Mouse (Mus musculus) gastrocnemius, adult 2 months (tissue): ENCODE data around the gene Gsto1. TPM values are rescaled to one million over a fixed set of nuclear protein-coding genes. Genes with fewer than 3 reads are reported as not detected.

ENCODE experiments used
- DNase-seq: peaks from one replicate; pipeline ENCODE4 v3.0.0; 2022
- H3K27ac ChIP-seq: fragments of 200-600 bp; 2 replicates; pipeline ENCODE4 v1.8.1; 2022; ENCODE audit warnings: mild to moderate bottlenecking
- H3K4me3 ChIP-seq: fragments of 200-600 bp; 2 replicates; pipeline ENCODE4 v1.8.1; 2022; ENCODE audit warnings: mild to moderate bottlenecking, moderate library complexity
- CTCF ChIP-seq: fragments of 200-600 bp; IDR thresholded peaks from 2 replicates; pipeline ENCODE4 v1.8.1; 2022; ENCODE audit warnings: antibody characterized with exemption, mild to moderate bottlenecking, moderate library complexity
- intact Hi-C: fragments of 180-260 bp; cut with DNase I; formaldehyde crosslinking; loops from one replicate; pipeline ENCODE4 v1.15.1; 2025
- long read RNA-seq, 2 experiments: library from polyadenylated mRNA; stranded (forward); transcript quantifications; one replicate each; pipeline ENCODE4 v2.0.0; 2021
- total RNA-seq, 2 experiments: library from RNA; stranded (reverse); gene quantifications; 2 replicates each; pipeline ENCODE4 v1.2.3; 2021

Gsto1 gene
- 10 to 100 TPM; 43.7 to 70.1 TPM for total RNA-seq
- long read RNA-seq, experiment 1, transcript Gsto1-201 (6 exons, 1,182 nt): major isoform, 21 of 22 reads
- long read RNA-seq, experiment 1, partial matches to known transcripts: 1 of 22 reads
- long read RNA-seq, experiment 1, other reads (novel, unspliced or antisense): 0 of 22 reads
- long read RNA-seq, experiment 2, transcript Gsto1-201 (6 exons, 1,182 nt): major isoform, 33 of 35 reads
- long read RNA-seq, experiment 2, partial matches to known transcripts: 1 of 35 reads
- long read RNA-seq, experiment 2, other reads (novel, unspliced or antisense): 1 of 35 reads

GRCm38 (mm10) chr19:47854796-47855783 is at the start of gene Gsto1:
Gene Gsto1 (plus strand): TSS chr19:47854970.
- Histone ChIP-seq H3K27ac (peak within 1 kb of the TSS; percentile 86), H3K4me3 (peak within 1 kb of the TSS; percentile 79)
- no peak for TF ChIP-seq CTCF
- intact Hi-C loops: no loop called here
- DNase-seq: peak; percentile 94

- no peak overlapping the region for H3K27ac ChIP-seq
- H3K4me3 ChIP-seq: no peak overlapping the region
- no peak for TF ChIP-seq CTCF
- intact Hi-C loops: no loop called here
- no peak for DNase-seq
These were observed 42.7 kb upstream of the Gsto1 start for GRCm38 (mm10) chr19:47812091-47812490.

GRCm38 (mm10) chr19:47814721-47815120 is 40.0 kb upstream of the Gsto1 start:
- TF ChIP-seq CTCF: no peak
- H3K4me3 ChIP-seq: no peak overlapping the region
- no peak for DNase-seq
- no peak overlapping the region for H3K27ac ChIP-seq
- intact Hi-C loops: no loop called here

- H3K4me3 ChIP-seq: no peak overlapping the region
- intact Hi-C loops: no loop called here
- no peak for TF ChIP-seq CTCF
- DNase-seq: no peak
- H3K27ac ChIP-seq: no peak overlapping the region
These were observed 37.1 kb upstream of the Gsto1 start for GRCm38 (mm10) chr19:47817692-47818091.

- TF ChIP-seq CTCF: peak; percentile 78
- Histone ChIP-seq H3K4me3 (no peak overlapping the region), H3K27ac (no peak overlapping the region)
- DNase-seq: peak; percentile 57
- intact Hi-C loops: loop anchor here (1.0 kb wide), 2 partner anchors 162 to 314 kb away; no protein-coding TSS in a partner anchor
These were observed 33.8 kb upstream of the Gsto1 start for GRCm38 (mm10) chr19:47820832-47821493.

- intact Hi-C loops: loop anchor here (1.0 kb wide), 2 partner anchors 162 to 314 kb away; no protein-coding TSS in a partner anchor
- no peak for DNase-seq
- no peak for TF ChIP-seq CTCF
These were observed 33.3 kb upstream of the Gsto1 start for GRCm38 (mm10) chr19:47821494-47821872.

GRCm38 (mm10) chr19:47822143-47822796 is 32.5 kb upstream of the Gsto1 start:
- no peak overlapping the region for H3K4me3 ChIP-seq
- TF ChIP-seq CTCF: no peak
- H3K27ac ChIP-seq: no peak overlapping the region
- intact Hi-C loops: no loop called here
- no peak for DNase-seq

More at GRCm38 (mm10) chr19:47821494-47821872, 33.3 kb upstream of the Gsto1 start:
- Histone ChIP-seq H3K4me3 (no peak overlapping the region), H3K27ac (no peak overlapping the region)

- intact Hi-C loops: no loop called here
- no peak for DNase-seq
- H3K4me3 ChIP-seq: no peak overlapping the region
- no peak overlapping the region for H3K27ac ChIP-seq
- no peak for TF ChIP-seq CTCF
These were observed 30.7 kb upstream of the Gsto1 start for GRCm38 (mm10) chr19:47824026-47824425.

- no peak for TF ChIP-seq CTCF
- no peak overlapping the region for H3K27ac ChIP-seq
- no peak for DNase-seq
- intact Hi-C loops: no loop called here
- H3K4me3 ChIP-seq: no peak overlapping the region
These were observed 24.8 kb upstream of the Gsto1 start for GRCm38 (mm10) chr19:47829913-47830450.

GRCm38 (mm10) chr19:47831111-47831510 is 23.7 kb upstream of the Gsto1 start:
- no peak for TF ChIP-seq CTCF
- Histone ChIP-seq H3K27ac (no peak overlapping the region), H3K4me3 (no peak overlapping the region)
- no peak for DNase-seq
- intact Hi-C loops: no loop called here

GRCm38 (mm10) chr19:47832316-47832715 is 22.5 kb upstream of the Gsto1 start:
- DNase-seq: no peak
- Histone ChIP-seq H3K27ac (no peak overlapping the region), H3K4me3 (no peak overlapping the region)
- intact Hi-C loops: no loop called here
- TF ChIP-seq CTCF: no peak

- Histone ChIP-seq H3K4me3 (no peak overlapping the region), H3K27ac (no peak overlapping the region)
- no peak for DNase-seq
- TF ChIP-seq CTCF: no peak
- intact Hi-C loops: no loop called here
These were observed 20.2 kb upstream of the Gsto1 start for GRCm38 (mm10) chr19:47834614-47835013.
